Mouse (Mus musculus): Measurements from ENCODE around the gene Ift172.

Ift172 gene

DNA sequence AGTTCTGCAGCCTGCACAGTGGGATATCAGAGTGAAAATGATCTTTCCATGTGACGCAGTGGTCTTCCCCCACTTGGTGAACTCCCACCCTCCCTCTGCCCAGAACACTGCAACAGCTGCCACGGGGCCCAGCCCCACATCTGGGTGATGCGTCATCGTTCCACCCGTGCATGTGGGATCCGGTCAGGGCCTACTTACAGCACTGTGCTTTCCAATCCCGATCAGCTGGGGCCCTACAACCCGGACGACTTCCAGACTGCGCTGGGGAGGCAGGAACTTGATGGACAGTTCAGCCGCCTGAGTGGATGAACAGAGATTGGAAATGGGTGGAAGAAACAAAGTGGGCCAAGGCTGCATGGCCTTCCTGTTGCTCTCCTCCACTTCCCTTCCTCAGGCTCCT is 33.3 kb downstream of the Ift172 start:
- DNase-seq (ENCODE audit: low spot score in 2 of 2): no peak

DNA sequence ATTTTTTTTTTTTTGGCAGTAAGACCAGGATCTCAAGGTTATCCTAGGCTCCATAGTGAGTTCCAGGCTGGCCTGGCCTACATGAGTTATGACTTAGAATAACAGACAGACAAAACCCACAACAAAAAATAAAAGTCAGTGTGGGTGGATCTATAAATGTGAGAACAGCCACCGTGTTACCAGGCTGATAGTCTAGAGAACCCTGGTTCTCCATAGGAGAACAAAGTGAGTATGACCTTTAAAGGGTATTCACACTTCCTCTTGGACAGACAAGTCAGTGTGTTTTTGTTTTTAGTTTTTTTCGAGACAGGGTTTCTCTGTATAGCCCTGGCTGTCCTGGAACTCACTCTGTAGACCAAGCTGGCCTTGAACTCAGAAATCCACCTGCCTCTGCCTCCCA is 34.9 kb downstream of the Ift172 start:
- DNase-seq (ENCODE audit: low spot score in 2 of 2): no peak

DNA sequence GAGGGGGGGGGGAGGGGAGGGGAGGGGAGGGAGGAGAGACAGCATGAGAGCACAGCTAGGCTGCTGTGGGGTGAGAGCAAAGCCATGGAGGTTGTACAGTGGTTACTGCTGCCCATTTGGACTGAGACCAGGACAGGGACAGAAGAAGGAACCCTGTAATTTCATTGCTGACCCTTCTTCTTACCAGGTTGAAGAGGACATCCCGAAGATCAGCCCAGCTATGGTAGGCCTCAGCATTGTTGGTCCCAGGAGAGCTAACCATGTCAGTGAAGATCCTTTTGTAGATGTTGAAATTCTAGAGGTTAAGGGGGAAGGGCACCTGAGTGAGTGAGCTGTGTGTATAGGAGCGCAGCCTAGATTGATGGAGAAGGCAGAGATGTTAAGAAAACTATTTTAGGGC is 35.5 kb downstream of the Ift172 start:
- peak in 1 of 2 experiments; percentile 18 for DNase-seq (ENCODE audit: low spot score in 2 of 2)

DNA sequence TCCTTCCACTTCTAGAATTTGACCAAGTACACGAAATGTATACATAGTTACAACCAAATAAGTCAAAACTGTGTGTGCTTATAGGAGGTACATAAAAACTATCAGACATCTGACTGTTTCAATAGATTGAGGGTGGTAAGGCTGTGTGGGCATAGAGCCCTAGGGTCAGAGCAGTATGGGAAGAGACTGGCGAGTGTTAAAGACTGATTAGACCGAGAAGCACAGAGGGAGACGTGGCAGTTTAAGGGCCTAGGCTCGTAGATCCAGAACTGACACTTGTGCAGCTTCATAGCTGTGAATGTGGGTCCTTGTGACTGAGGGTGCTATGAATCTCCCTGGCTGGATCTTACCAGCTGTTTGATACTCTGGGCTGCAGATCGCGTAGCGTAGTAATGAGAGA is 36.0 kb downstream of the Ift172 start:
- DNase-seq (ENCODE audit: low spot score in 2 of 2): no peak

DNA sequence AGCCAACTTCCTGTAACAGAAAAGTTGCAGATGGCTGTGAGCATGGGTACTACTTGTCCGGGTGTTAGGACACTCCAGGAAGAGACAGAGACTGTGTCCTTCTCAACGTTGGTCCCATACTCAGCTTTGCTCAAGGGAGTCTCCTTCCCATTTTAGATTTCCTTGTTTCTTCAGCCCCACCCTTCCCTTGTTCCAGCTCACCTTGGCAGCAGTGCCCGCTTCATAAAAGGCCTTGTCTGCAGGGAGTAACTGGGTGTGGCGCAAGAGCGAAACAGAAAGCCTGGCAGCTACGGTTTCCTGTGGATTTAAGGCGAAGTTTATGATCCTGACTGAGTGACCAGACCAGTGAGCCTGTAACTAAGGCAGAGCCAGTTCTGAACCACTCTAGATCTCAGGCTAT is 36.5 kb downstream of the Ift172 start:
- peak in 1 of 2 experiments; percentile 19 for DNase-seq (ENCODE audit: low spot score in 2 of 2)

DNA sequence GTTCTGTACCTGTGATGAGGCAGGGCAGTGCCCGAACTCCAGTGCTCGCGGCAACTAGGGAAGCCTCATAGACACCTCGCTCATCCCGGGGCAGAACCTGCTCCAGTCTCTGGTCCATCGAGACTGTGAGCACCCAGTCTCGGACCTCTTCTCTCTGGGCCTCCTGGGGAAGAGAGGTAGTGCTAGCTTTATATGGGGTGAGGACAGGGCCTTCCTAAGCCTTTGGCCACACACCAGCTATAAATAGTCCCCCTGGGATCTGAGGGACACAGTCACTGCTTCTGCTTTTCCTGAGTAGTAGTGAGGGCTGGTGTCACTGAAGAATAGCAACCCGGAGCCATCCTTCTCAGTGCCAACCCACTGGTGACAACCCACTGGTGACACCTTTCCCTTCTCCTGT is 37.1 kb downstream of the Ift172 start:
- no peak for DNase-seq (ENCODE audit: low spot score in 2 of 2)

DNA sequence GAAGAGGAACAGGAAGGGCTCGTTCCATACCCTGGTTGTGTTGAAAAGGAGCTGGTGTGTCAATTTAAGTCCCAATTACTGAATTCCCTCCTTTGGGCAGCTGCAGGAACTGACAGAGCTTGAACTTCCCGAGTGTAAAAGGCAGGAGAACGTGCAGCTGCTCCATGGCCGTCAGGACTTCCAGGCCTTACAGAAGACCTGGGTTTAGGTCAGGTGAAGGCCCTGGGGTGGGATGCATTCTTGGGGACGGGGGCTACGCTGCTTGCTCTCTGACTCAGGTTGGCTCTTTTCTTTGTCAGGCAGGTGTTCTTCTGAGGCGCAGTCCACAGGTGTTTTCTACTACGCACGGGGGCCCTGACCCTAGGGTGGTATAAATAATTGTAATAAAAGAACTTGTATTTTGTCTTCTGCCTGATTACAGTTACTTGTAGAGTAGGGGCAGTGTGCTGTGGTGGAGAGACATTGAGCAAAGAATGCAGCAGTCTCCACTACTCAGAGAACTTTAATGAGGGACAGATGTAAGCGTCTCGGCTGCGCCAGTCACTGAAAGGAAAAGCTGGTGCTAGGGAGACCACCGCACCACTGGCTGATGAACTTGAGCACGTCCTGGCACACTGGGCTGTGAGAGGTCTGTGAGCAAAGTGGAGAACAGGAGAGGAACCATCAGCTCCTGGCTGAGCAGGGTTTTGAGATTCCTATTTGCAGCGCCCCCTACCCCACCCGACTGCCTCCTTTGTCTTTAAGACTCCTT is 37.9 kb downstream of the Ift172 start:
- peak in 1 of 2 experiments; percentile 21 for DNase-seq (ENCODE audit: low spot score in 2 of 2)

DNA sequence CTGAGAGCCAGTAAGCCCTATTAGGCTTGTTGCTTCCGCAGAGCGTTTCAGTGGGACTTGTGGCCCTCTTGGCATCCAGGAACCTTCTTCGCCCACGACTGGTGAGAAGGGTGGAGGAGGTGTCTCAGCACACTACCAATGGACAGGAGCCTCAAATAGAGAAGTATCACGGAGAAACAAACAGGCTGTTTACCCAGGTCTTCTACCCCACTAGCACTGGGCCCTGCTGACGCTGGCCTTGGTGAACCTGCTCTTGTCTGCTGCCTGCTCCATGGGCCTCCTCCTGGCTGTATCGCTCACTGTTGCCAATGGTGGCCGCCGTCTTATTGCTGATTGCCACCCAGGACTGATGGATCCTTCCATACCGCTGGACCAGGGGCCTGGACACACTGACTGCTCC is 38.8 kb downstream of the Ift172 start:
- DNase-seq (ENCODE audit: low spot score in 2 of 2): no peak

DNA sequence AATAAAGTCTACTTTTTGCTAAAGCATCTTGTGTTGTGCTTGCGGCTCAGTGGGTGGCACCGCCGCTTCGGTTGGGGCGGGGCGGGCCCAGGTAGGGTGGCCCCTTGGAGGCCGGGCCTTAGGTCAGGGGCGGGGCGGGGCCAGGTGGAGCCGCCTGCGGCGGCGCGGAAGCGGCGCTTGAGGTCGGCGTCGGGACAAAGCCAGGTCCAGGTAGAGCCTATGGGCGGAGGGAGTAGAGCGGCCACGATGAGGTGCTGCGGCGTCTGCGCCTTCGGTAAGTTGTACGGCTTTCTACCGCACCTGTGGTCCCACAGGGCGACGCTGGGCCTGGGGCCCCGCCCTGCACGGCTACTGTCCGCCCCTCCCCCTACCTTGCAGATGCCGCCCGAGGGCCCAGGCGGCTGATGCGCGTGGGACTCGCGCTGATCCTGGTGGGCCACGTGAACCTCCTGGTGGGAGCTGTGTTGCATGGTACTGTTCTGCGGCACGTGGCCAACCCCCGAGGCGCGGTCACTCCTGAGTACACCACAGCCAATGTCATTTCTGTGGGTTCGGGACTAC is 39.3 kb downstream of the Ift172 start, which contains the start of gene Krtcap3:
Gene Krtcap3, plus strand, starts transcription at position 151 of the 561 bp plus-strand sequence.
- DNase-seq (ENCODE audit: low spot score in 2 of 2): peak; percentile 48 to 51

DNA sequence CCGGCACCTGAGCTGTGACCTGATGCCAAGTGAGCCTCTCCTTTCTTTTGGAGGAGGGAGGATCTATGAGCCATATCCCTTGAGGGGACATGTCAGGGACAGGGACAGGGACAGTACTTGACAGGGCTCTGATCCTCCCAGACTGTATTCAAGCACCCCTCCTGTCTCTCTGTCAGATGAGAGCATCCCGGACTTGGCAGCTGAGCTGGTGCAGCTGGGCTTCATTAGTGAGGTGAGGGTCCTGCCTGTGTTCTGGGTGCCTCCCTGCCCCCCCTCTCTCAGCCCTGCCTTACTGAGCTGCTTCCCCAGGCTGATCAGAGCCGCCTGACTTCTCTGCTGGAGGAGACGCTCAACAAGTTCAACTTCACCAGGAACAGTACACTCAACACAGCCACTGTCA is 40.2 kb downstream of the Ift172 start:
- DNase-seq (ENCODE audit: low spot score in 2 of 2): peak in 1 of 2 experiments; percentile 27

DNA sequence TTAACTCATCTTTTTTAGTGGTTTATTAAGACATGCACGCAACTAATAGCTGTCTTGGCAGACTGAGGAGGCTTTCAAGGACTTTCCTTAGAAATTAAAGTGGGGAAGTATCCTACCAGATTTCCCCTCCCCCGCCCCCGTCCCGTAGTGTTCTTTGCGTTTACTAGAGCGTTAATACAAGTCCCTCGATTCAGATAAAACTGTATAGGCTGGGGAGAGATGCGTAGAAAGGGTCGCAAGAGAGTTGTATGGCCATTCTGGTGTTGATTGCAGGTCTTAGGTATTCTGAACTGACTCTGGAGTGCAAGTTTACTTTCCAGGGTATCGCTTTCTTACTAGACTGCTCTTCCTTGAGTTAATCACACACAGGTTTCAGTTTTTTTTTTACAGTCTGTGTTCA is 48.7 kb downstream of the Ift172 start:
- DNase-seq (ENCODE audit: low spot score in 2 of 2): peak in 1 of 2 experiments; percentile 13

DNA sequence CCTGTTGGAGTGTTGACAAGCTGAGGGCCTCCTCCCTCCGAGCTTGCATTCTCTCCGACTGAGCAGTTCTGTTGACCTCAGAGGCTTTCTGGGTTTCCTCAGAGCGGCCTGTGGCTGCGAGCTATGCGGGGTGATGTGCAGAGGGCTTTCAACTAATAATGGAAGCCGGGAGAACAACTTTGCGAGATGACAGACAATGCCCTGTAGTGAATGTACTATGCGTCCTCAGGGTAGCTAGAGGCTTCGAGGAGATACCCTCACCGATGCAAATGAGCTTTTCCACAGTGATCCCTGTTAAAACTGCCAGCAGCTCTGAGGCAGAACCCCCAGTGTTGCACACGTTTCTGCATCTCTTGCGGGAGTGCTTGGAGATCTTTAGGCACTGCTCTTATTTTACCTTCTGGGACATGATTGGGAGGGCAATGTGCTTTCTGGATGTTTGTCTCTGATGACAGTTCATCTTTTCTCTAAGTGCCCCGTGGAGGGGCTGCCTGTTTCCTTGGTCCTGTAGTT is 49.3 kb downstream of the Ift172 start:
- peak in 1 of 2 experiments; percentile 34 for DNase-seq (ENCODE audit: low spot score in 2 of 2)

DNA sequence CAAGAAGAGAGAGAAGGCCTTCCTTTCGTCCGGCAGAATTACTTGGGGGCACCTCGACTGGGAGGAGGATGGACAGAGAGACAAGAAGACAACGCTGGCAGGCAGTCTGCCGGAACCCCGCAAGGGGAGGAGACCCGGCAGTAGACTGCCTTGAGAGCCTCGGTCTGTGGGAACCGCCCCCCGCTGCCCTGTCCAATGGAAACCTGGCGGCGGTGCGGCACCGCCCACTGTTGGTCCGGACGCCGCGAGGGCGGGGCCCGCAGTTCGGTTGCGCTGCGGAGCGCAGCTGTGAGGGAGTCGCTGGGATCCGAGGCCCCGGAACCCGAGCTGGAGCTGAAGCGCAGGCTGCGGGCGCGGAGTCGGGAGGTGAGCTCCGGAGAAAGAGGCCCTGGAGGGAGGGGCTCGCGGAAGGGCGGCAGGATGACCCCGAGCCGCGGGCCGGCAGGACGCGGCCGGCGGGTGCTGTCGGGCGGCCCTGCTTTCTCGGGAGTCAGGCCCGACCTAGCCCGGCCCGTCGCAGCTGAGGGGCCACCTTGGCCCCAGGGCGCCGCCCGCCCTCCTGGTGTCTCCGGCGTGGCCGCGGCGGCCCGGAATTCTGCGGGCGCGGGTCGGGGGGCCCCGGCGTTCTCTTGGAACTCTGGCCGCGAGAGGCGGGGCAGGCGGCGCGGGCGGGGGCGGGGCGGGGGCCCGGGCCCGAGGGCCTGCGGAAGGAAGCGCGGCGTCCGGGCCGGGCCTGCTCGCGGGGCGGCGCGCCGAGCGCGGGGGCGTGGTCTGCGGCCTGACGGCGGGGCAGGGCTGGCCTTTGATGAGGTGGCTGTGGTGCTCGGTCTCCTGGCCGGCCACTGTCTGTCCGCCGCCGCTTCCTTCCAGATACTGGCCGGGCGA is 50.0 kb downstream of the Ift172 start, which contains the start of the genes Nrbp1 and Gm9970:
Gene Nrbp1, plus strand, starts transcription at position 228 of the 885 bp plus-strand sequence.
Gene Gm9970, minus strand, starts transcription at position 596 of the 885 bp plus-strand sequence.
- peak; percentile 97 to 98 for DNase-seq (ENCODE audit: low spot score in 2 of 2)

DNA sequence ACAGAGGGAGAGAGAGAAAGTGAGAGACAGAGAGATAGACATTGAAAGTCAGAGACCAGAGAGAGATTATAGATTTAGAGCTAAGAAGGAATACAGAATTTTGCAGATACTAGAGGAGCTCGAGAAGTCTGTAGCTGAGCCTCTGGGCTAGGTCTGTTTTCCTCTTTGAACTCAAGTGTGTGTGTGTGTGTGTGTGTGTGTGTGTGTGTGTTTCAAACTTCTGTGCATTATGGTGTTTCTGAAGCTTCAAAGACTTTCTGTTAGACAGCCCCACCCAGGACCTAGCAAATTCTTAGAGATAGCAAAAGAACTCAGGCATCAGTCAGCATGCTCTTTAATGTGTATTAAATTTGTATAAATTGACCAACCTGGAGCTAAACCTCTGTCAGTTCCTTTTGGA is 64.3 kb downstream of the Ift172 start:
- DNase-seq (ENCODE audit: low spot score in 2 of 2): no peak

DNA sequence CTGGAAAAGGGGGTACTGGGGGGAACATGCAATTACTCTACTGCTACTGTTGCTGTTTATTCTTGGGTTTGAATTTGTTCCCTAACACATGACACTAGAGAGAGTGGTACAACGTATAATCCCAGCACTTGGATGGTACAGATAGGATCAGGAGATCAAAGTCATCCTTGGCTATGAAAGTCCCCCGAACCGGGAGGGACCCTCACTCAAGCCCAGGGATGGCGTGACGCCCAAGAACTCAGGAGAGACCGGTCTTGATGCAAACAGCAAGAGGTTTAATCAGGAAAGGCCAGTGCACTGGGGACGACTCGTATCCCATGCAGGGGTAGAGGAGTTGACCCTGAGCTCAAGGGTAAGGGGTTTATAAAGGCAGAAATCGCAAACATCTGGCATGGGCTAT is 68.2 kb downstream of the Ift172 start:
- peak in 1 of 2 experiments; percentile 36 for DNase-seq (ENCODE audit: low spot score in 2 of 2)

DNA sequence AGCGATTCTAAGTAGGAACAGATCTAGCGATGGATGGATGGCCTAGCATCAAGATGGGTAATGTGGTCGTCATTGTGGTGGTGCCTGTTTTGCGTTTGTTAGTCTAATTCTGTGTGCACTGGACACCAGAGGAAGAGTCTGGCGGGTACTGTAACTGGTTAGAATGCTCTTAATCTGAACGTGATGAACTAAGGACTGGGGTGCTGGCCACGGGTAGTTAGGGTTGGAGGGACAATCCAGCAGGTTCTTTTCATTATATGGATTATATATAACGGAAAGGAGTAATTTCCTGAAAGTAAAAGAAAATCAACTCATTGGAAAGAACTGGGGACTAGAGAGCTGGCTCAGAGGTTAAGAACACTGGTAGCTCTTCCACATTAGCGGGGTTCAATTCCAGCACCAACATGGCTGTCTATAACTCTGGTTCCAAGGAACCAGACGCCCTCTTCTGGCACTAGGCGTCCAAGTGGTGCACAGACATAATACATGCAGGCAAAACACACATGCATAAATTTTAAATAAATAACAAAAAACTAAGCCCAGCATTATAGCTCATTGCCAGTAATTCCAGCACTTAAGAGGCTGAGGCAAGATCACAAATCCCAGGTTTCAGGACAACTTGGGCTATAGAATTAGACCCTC is 69.5 kb downstream of the Ift172 start:
- DNase-seq (ENCODE audit: low spot score in 2 of 2): peak; percentile 70

DNA sequence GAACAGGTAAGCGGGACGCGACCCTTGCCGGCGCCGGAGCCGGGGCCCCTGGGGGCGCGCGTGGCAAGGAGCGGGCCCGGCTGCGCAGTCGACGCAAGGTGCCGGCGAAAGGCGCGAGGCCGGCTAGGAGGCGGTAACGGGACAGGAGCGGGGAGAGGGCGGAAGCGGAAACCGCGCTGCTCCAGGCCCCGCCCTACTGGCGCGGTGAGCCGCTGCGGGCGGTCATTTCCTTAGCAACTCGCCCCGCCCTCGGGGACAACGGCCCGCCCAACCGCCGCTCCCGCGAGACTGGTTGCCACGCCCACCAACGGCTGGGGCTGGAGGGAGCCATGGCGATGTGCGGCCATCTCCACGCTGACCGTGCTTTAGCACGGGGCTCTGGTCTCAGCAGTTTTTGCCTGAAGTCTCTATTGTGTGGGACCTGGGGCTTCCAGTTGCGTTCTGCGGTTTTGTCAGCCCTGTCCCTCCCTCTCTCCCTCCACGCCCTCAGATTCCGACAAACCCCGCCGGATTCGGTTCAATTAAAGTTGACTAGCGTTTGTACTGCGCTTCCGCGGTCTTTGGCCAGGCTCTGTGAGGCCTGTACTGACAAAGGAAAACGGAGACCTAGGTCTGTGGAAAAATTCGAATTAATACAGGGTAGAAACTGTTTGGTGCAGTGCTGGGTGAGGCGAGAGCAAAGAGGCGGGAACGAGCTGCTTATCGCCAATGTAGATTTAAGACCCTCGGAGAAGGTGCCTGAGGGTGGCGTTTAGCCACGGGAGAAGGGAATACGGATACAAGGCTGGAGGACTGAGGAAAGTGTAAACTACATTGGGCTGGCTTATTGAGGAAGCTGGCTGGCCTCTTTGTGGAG is 70.2 kb downstream of the Ift172 start, which contains the start of gene Ppm1g:
Gene Ppm1g, minus strand, starts transcription at position 240 of the 856 bp plus-strand sequence.
- peak; percentile 97 for DNase-seq (ENCODE audit: low spot score in 2 of 2)

DNA sequence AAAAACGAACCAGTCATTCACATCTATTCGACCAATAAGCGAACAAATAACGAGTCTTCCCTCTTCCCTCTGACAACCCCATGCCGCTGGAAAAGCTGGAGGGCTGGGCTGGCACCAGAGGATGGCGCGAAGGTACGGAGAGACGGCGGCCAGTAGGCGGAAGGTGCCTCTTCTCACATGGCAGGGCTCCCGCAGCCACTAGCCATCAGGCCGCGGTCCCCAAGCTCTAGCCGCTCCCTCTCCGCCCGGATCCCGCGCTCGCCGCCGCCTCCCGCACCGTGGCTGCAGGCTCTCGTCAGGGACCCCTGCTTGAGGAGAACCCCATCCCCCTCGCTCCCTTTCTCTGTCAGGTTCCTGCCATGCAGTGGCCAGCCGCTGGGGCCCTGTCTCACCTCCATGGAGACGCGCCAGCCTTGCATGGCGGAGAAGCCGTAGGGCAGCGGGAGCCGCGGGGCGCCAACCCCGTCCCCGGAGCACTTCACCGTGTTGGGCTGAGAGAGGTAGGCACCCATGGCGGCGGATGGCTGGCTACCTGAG is 70.9 kb downstream of the Ift172 start:
- peak; percentile 70 for DNase-seq (ENCODE audit: low spot score in 2 of 2)

DNA sequence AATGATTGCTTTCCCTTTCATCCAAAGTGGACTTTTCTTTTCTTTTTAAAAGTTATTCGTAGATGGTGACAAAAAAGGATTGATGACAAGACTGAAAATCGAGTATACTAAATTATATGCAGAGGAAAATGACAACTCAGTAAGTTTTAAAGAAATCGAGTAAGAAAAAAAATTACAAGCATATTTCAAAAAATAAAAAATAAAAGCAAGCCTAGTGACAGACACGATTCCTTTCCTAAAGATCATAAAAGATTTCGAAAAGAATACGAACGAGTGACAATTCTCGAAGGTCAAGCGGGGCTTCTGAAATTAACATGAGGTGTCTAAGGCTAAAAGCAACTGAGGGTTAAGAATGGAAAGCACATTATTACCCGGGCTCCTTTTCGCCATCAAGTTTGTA is 71.4 kb downstream of the Ift172 start:
- DNase-seq (ENCODE audit: low spot score in 2 of 2): no peak

DNA sequence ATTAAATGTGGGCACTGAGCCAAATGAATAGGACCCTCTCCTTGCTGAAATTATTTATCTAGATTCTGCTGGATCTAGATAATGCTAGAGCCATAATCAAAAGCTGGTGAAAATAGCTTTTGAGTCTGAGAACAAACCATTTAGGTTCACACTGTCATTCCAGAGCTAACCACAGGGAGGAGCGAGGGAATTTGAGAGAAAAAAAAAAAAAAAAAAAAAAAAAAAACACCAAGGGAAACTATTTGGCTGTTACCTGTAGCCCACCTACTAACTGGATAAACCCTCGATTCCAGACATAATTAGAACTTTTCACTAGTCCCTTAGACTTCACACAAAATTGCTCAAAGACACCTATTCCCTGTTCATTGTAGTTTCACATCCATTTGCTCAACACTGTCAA is 71.8 kb downstream of the Ift172 start:
- peak in 1 of 2 experiments; percentile 39 for DNase-seq (ENCODE audit: low spot score in 2 of 2)

Data from right cerebral cortex, postnatal 10 days (tissue).